Mouse (Mus musculus): ENCODE measurements around the gene Faah.

DNA sequence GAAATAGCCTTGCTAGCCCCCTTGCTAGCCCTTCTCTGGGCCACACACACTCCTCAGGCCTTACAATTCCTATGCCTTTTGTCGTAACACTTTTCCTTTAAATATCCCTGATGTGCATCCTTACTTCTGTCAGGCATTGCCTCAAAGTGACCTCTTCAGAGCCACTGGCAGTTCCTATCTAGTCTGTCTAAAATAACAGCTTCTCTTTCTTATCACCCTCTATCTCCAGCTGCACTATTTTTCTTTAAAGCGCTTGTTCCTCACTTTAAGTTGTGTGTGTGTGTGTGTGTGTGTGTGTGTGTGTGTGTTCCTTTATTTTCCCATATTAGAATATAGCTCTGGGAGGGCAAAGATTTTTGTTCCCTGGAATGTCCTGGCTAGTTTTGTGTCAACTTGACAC, 28.9 kb upstream of the Faah start:
- TF ChIP-seq POLR2A (IDR thresholded peaks at IDR 0.05; ENCODE audit: borderline replicate concordance, low read depth, low read length) = no peak
- no peak for TF ChIP-seq CTCF (IDR thresholded peaks at IDR 0.05; ENCODE audit: low read depth, low read length)

Data from bone marrow macrophage, adult 2 months (primary cell).